ENCODE assay signal across 8 mouse cellular contexts in genomic region chr2:48814223-48815038, GRCm38 (mm10). TPM values are rescaled to one million over a fixed set of nuclear protein-coding genes. Genes with fewer than 3 reads are reported as not detected.
DNase-seq lines count a peak whose midpoint lies in the region; ATAC-seq and TF ChIP-seq lines count a peak whose summit lies in the region.

No protein-coding gene starts in this region.

- no peaks in the 10 kb centered on the region for H3K9me3 ChIP-seq in embryonic facial prominence, embryonic 14.5 days (ENCODE audit: control insufficient read depth, low read length)
- no peaks in the 10 kb centered on the region for H3K9me3 ChIP-seq in heart, embryonic 12.5 days (replicated peaks)
- H3K9me3 ChIP-seq in kidney, embryonic 16.5 days (ENCODE audit: low read length) = no peaks in the 10 kb centered on the region
- no peaks in the 10 kb centered on the region for H3K9me3 ChIP-seq in liver, embryonic 14.5 days (ENCODE audit: control insufficient read depth, low read length)
- no peaks in the 10 kb centered on the region for H3K9me3 ChIP-seq in neural tube, embryonic 12.5 days

- H3K36me3 ChIP-seq in C2C12 (ENCODE audit: control insufficient read depth, insufficient read depth) = no peaks in the 10 kb centered on the region
- H3K36me3 ChIP-seq in embryonic facial prominence, embryonic 14.5 days (ENCODE audit: control insufficient read depth, insufficient read depth, low read length) = no peaks in the 10 kb centered on the region
- H3K36me3 ChIP-seq in heart, embryonic 12.5 days = no peaks in the 10 kb centered on the region
- no peaks in the 10 kb centered on the region for H3K36me3 ChIP-seq in kidney, embryonic 16.5 days (ENCODE audit: insufficient read depth, low read length)
- H3K36me3 ChIP-seq in liver, embryonic 14.5 days (replicated peaks; ENCODE audit: control insufficient read depth, insufficient read depth, low read depth) = no peaks in the 10 kb centered on the region
- H3K36me3 ChIP-seq in neural tube, embryonic 12.5 days = no peaks in the 10 kb centered on the region

- no peak for TF ChIP-seq CTCF in C2C12 (IDR thresholded peaks at IDR 0.05; ENCODE audit: control insufficient read depth, insufficient read depth, insufficient read length)
- TF ChIP-seq CTCF in bone marrow, adult 2 months (IDR thresholded peaks at IDR 0.05; ENCODE audit: control insufficient read depth, insufficient read depth, low read length) = no peak
- TF ChIP-seq CTCF in liver, embryonic 14.5 days (IDR thresholded peaks at IDR 0.05; ENCODE audit: low read depth) = no peak

- DNase-seq in embryonic facial prominence, embryonic 14.5 days (ENCODE audit: low spot score) = peak; percentile 55
- peak in 1 of 3 experiments; percentile 12 for DNase-seq in liver, embryonic 14.5 days (ENCODE audit: low read depth in 3 of 3, low spot score in 3 of 3)
- peak; percentile 67 for DNase-seq in testis, postnatal 10 days (ENCODE audit: low spot score)

- TF ChIP-seq EP300 in liver, embryonic 14.5 days (IDR thresholded peaks at IDR 0.05; ENCODE audit: low read depth) = no peak

- ATAC-seq in embryonic facial prominence, embryonic 14.5 days (ENCODE audit: low read depth) = peak; percentile 55; the same call in 1 of the 2 replicates
- ATAC-seq in heart, embryonic 12.5 days (ENCODE audit: insufficient number of reproducible peaks, low FRiP score) = no peak; the same call in 1 of the 2 replicates
- no peak; the same call in 1 of the 2 replicates for ATAC-seq in kidney, embryonic 16.5 days (ENCODE audit: low FRiP score, low TSS enrichment)
- peak; percentile 52 for ATAC-seq in liver, embryonic 14.5 days (ENCODE audit: insufficient read depth)
- ATAC-seq in neural tube, embryonic 12.5 days (ENCODE audit: low FRiP score, low read depth) = no peak

- H3ac ChIP-seq in C2C12 (ENCODE audit: control insufficient read depth, insufficient read length, low read depth) = peak overlapping the region; percentile 80

- peak overlapping the region; percentile 77; the same call in 1 of the 2 replicates for H3K27ac ChIP-seq in bone marrow, adult 2 months (ENCODE audit: control insufficient read depth, insufficient read depth, low read depth, low read length, poor library complexity)
- H3K27ac ChIP-seq in embryonic facial prominence, embryonic 14.5 days (replicated peaks; ENCODE audit: low read depth, low read length) = peak overlapping the region; percentile 97
- H3K27ac ChIP-seq in heart, embryonic 12.5 days (ENCODE audit: poor library complexity, severe bottlenecking) = peak overlapping the region; percentile 97
- peak overlapping the region; percentile 97 for H3K27ac ChIP-seq in kidney, embryonic 16.5 days (ENCODE audit: low read length)
- H3K27ac ChIP-seq in liver, embryonic 14.5 days = no peak overlapping the region
- peak overlapping the region; percentile 93 for H3K27ac ChIP-seq in neural tube, embryonic 12.5 days

- TF ChIP-seq POLR2A in bone marrow, adult 2 months (IDR thresholded peaks at IDR 0.05; ENCODE audit: borderline replicate concordance, control insufficient read depth, low read depth, low read length) = no peak

- H3K79me2 ChIP-seq in C2C12 (ENCODE audit: control insufficient read depth, insufficient read depth) = peaks cover 53% of the 10 kb centered on the region

- peak overlapping the region; percentile 83 for H3K9ac ChIP-seq in embryonic facial prominence, embryonic 14.5 days (ENCODE audit: low read depth, low read length)
- H3K9ac ChIP-seq in heart, embryonic 12.5 days = peak overlapping the region; percentile 88
- peak overlapping the region; percentile 94 for H3K9ac ChIP-seq in kidney, embryonic 16.5 days (replicated peaks; ENCODE audit: low read length)
- H3K9ac ChIP-seq in liver, embryonic 14.5 days (replicated peaks) = peak overlapping the region; percentile 53
- peak overlapping the region; percentile 93 for H3K9ac ChIP-seq in neural tube, embryonic 12.5 days

- H3K4me3 ChIP-seq in C2C12 (ENCODE audit: insufficient read depth, poor library complexity, severe bottlenecking) = peak overlapping the region; percentile 62
- peak overlapping the region; percentile 86 for H3K4me3 ChIP-seq in bone marrow, adult 2 months (replicated peaks; ENCODE audit: control insufficient read depth, low read depth, low read length)
- peak overlapping the region; percentile 92 for H3K4me3 ChIP-seq in embryonic facial prominence, embryonic 14.5 days (ENCODE audit: low read depth, low read length)
- peak overlapping the region; percentile 82 for H3K4me3 ChIP-seq in heart, embryonic 12.5 days
- peak overlapping the region; percentile 94 for H3K4me3 ChIP-seq in kidney, embryonic 16.5 days (ENCODE audit: low read length)
- H3K4me3 ChIP-seq in liver, embryonic 14.5 days (ENCODE audit: insufficient read depth in 1 of 2, low read depth in 2 of 2, low read length in 2 of 2) = peak overlapping the region; percentile 73 to 88
- H3K4me3 ChIP-seq in neural tube, embryonic 12.5 days = peak overlapping the region; percentile 89

- no peaks in the 10 kb centered on the region for H3K27me3 ChIP-seq in C2C12 (ENCODE audit: control insufficient read depth, insufficient read depth, insufficient read length)
- no peaks in the 10 kb centered on the region for H3K27me3 ChIP-seq in embryonic facial prominence, embryonic 14.5 days (replicated peaks; ENCODE audit: control insufficient read depth, insufficient read depth, low read length)
- no peaks in the 10 kb centered on the region for H3K27me3 ChIP-seq in heart, embryonic 12.5 days (replicated peaks)
- H3K27me3 ChIP-seq in kidney, embryonic 16.5 days (ENCODE audit: insufficient read depth, low read length) = no peaks in the 10 kb centered on the region
- H3K27me3 ChIP-seq in liver, embryonic 14.5 days (ENCODE audit: control insufficient read depth, insufficient read depth, low read length) = peaks cover 40% of the 10 kb centered on the region
- no peaks in the 10 kb centered on the region for H3K27me3 ChIP-seq in neural tube, embryonic 12.5 days (replicated peaks)

- WGBS in bone marrow, adult 2 months = under 1% methylated on average over 76 of the region's 76 CpGs
- WGBS in embryonic facial prominence, embryonic 14.5 days = under 1% methylated on average over 36 of the region's 76 CpGs
- under 1% methylated on average over 76 of the region's 76 CpGs for WGBS in heart, embryonic 12.5 days
- WGBS in kidney, embryonic 16.5 days = under 1% methylated on average over 76 of the region's 76 CpGs
- under 1% methylated on average over 75 of the region's 76 CpGs for WGBS in liver, embryonic 14.5 days (ENCODE audit: insufficient replicate concordance)
- WGBS in neural tube, embryonic 12.5 days = under 1% methylated on average over 76 of the region's 76 CpGs

- H3K4me1 ChIP-seq in bone marrow, adult 2 months (ENCODE audit: control insufficient read depth, insufficient read depth, low read length) = no peaks in the 10 kb centered on the region; the same call in 1 of the 2 replicates
- peaks cover 11% of the 10 kb centered on the region; the same call in 1 of the 2 replicates for H3K4me1 ChIP-seq in embryonic facial prominence, embryonic 14.5 days (ENCODE audit: control insufficient read depth, insufficient read depth, low read length)
- peaks cover 9% of the 10 kb centered on the region for H3K4me1 ChIP-seq in heart, embryonic 12.5 days (replicated peaks)
- H3K4me1 ChIP-seq in kidney, embryonic 16.5 days (ENCODE audit: insufficient read depth, low read length) = peaks cover 16% of the 10 kb centered on the region
- H3K4me1 ChIP-seq in liver, embryonic 14.5 days (replicated peaks; ENCODE audit: control insufficient read depth in 2 of 2, insufficient read depth in 2 of 2, low read length in 1 of 2) = peaks cover 0 to 4% of the 10 kb centered on the region in 2 experiments; a peak in 2 of 4 replicates
- peaks cover 12% of the 10 kb centered on the region; the same call in 1 of the 2 replicates for H3K4me1 ChIP-seq in neural tube, embryonic 12.5 days

- H3K4me2 ChIP-seq in embryonic facial prominence, embryonic 14.5 days (ENCODE audit: low read depth, low read length) = peak overlapping the region; percentile 72
- peak overlapping the region; percentile 81 for H3K4me2 ChIP-seq in heart, embryonic 12.5 days
- peak overlapping the region; percentile 59 for H3K4me2 ChIP-seq in kidney, embryonic 16.5 days (replicated peaks; ENCODE audit: low read depth, low read length)
- H3K4me2 ChIP-seq in liver, embryonic 14.5 days (ENCODE audit: low read depth) = peak overlapping the region; percentile 85
- peak overlapping the region; percentile 63 for H3K4me2 ChIP-seq in neural tube, embryonic 12.5 days (replicated peaks)

- H3K79me3 ChIP-seq in C2C12 (ENCODE audit: low read depth) = peaks cover 31% of the 10 kb centered on the region

TF ChIP-seq in C2C12, 6 proteins besides CTCF, POLR2A, EP300 and RAD21:
- TF ChIP-seq CEBPB (IDR thresholded peaks at IDR 0.05; ENCODE audit: low read depth) (peak; percentile 47), USF1 (IDR thresholded peaks at IDR 0.05; ENCODE audit: low read depth) (no peak), FOSL1 (IDR thresholded peaks at IDR 0.05; ENCODE audit: insufficient read depth, low read length, poor library complexity, severe bottlenecking) (no peak), MAX (IDR thresholded peaks at IDR 0.05) (no peak)

RNA-seq across cellular contexts. Expression of gene Acvr2a, which starts 0.5 kb away (rescaled TPM):
- polyA plus RNA-seq in C2C12 (2012; fragmentation: generic; extraction: Trizol) = 1.9 TPM
- 0.50 and 2.0 TPM in 2 replicates for polyA plus RNA-seq in bone marrow, adult 2 months (2011; ENCODE audit: insufficient read depth, insufficient read length, low replicate concordance, missing spikeins)
- 19.6 and 25.3 TPM in 2 replicates for polyA plus RNA-seq in embryonic facial prominence, embryonic 14.5 days (2014; fragmentation: Nextera tagmentation; extraction: Ambion mirVana)
- 16.9 and 17.3 TPM in 2 replicates for polyA plus RNA-seq in heart, embryonic 12.5 days (2016; fragmentation: Nextera tagmentation; extraction: Ambion mirVana)
- 12.9 and 13.0 TPM in 2 replicates for polyA plus RNA-seq in kidney, embryonic 16.5 days (2015; fragmentation: Nextera tagmentation; extraction: Ambion mirVana)
- 0.95 and 1.3 TPM in 2 replicates for polyA plus RNA-seq in liver, embryonic 14.5 days (2012; rRNA removed)
- polyA plus RNA-seq in liver, embryonic 14.5 days (2014; fragmentation: Nextera tagmentation; extraction: Ambion mirVana) = 2.5 and 2.6 TPM in 2 replicates
- 50.9 and 54.9 TPM in 2 replicates for polyA plus RNA-seq in neural tube, embryonic 12.5 days (2016; fragmentation: Nextera tagmentation; extraction: Ambion mirVana)

Comparison
In these comparisons a context has a peak if more than half of its experiments do, and no peak if none do; other contexts are left out.
1. ATAC-seq: peak in embryonic facial prominence, embryonic 14.5 days (single experiment) and liver, embryonic 14.5 days (single experiment); none in heart, embryonic 12.5 days (single experiment), kidney, embryonic 16.5 days (single experiment) and neural tube, embryonic 12.5 days (single experiment).
2. Peak in every context shown above with its lines, with median percentiles within 50 percentile points of each other: H3K4me3 ChIP-seq, H3K4me2 ChIP-seq and H3K9ac ChIP-seq.